Mouse (Mus musculus) stomach, postnatal 0 days (tissue): Measurements from ENCODE around the gene Dnm3. TPM values are rescaled to one million over a fixed set of nuclear protein-coding genes. Genes with fewer than 3 reads are reported as not detected.
A peak's percentile ranks its signal among the peaks of the same experiment; 100 is the strongest.

ENCODE experiments used
- ATAC-seq: fragments of 200-750 bp; cut with Nextera tagmentation; 2 replicates; pipeline ENCODE4 v1.8.0; 2017; ENCODE audit not compliant: low FRiP score, low TSS enrichment
- DNase-seq: peaks from one replicate; pipeline ENCODE4 v3.0.0-alpha.2; 2016; ENCODE audit warnings: low spot score
- H3K27ac ChIP-seq: fragments of 300-500 bp; sonication (generic); replicated peaks from 2 replicates; pipeline ENCODE4 v1.5.1; 2014; ENCODE audit warnings: mild to moderate bottlenecking, control low read depth
- H3K27me3 ChIP-seq: fragments of 300-500 bp; sonication (generic); 2 replicates; pipeline ENCODE4 v1.6.1; 2014; ENCODE audit warnings: low read length; ENCODE audit not compliant: control insufficient read depth, insufficient read depth
- H3K36me3 ChIP-seq: fragments of 300-500 bp; sonication (generic); 2 replicates; pipeline ENCODE4 v1.6.1; 2014; ENCODE audit warnings: low read length, mixed read lengths; ENCODE audit not compliant: control insufficient read depth, insufficient read depth
- H3K4me1 ChIP-seq: fragments of 300-500 bp; sonication (generic); replicated peaks from 2 replicates; pipeline ENCODE4 v1.6.1; 2014; ENCODE audit warnings: antibody characterized with exemption; ENCODE audit not compliant: control insufficient read depth, insufficient read depth
- H3K4me2 ChIP-seq: fragments of 300-500 bp; sonication (generic); replicated peaks from 2 replicates; pipeline ENCODE4 v1.6.1; 2014; ENCODE audit warnings: low read depth, mild to moderate bottlenecking, control low read depth, moderate library complexity
- H3K4me3 ChIP-seq: fragments of 300-500 bp; sonication (generic); 2 replicates; pipeline ENCODE4 v1.5.1; 2014; ENCODE audit warnings: low read depth, low read length, control low read depth
- H3K9ac ChIP-seq: fragments of 300-500 bp; sonication (generic); 2 replicates; pipeline ENCODE4 v1.6.1; 2014; ENCODE audit warnings: mild to moderate bottlenecking, low read length, control low read depth, mixed read lengths
- H3K9me3 ChIP-seq: fragments of 300-500 bp; sonication (generic); 2 replicates; pipeline ENCODE4 v1.6.1; 2016; ENCODE audit warnings: low read length; ENCODE audit not compliant: control insufficient read depth
- CTCF ChIP-seq: IDR thresholded peaks from 2 replicates; pipeline ENCODE4 v1.5.1; 2016; ENCODE audit warnings: antibody characterized with exemption, low read depth, mild to moderate bottlenecking, moderate library complexity
- EP300 ChIP-seq: optimal IDR thresholded peaks from 2 replicates; pipeline ENCODE3; 2016; ENCODE audit warnings: antibody characterized with exemption
- WGBS: fragments of 180-500 bp; shearing (Covaris S2); extraction: QIAGEN DNeasy Blood & Tissue Kit; methylation state at CpG from one replicate; pipeline ENCODE4 v1.1.7; 2014; 5-methylcytosine and 5-hydroxymethylcytosine counted together
- polyA plus RNA-seq: library from polyadenylated mRNA; unstranded; fragments of >200 nt; fragmentation: Nextera tagmentation; extraction: Ambion mirVana; gene quantifications from 2 replicates; pipeline ENCODE4 v1.2.1, GENCODE M21; 2015

The Dnm3 gene
- polyA plus RNA-seq, 1 experiment from 2014 or later: 2.1 TPM

GRCm38 (mm10) chr1:162313451-162314276 lies 164.2 kb downstream of the Dnm3 start:
- TF ChIP-seq EP300 (no peak), CTCF (peak; percentile 95)
- H3K4me2 ChIP-seq: peak overlapping the region; percentile 30
- ATAC-seq (peak; percentile 78), DNase-seq (peak; percentile 39)
- H3K4me3 ChIP-seq: no peak overlapping the region
- no peaks in the 10 kb centered on the region for H3K9me3 ChIP-seq
- no peaks in the 10 kb centered on the region for H3K27me3 ChIP-seq
- H3K36me3 ChIP-seq: no peaks in the 10 kb centered on the region
- WGBS: 25% methylated on average over 11 of the region's 11 CpGs
- no peak overlapping the region for H3K27ac ChIP-seq
- H3K4me1 ChIP-seq: no peaks in the 10 kb centered on the region
- no peak overlapping the region for H3K9ac ChIP-seq

- Histone ChIP-seq H3K27ac (no peak overlapping the region), H3K27me3 (no peaks in the 10 kb centered on the region), H3K4me3 (no peak overlapping the region), H3K9me3 (no peaks in the 10 kb centered on the region), H3K4me1 (no peaks in the 10 kb centered on the region), H3K4me2 (no peak overlapping the region), H3K9ac (no peak overlapping the region), H3K36me3 (no peaks in the 10 kb centered on the region)
- TF ChIP-seq EP300 (no peak), CTCF (no peak)
- DNase-seq: no peak
- no peak for ATAC-seq
- WGBS: 77% methylated on average over 2 of the region's 2 CpGs
Measured at GRCm38 (mm10) chr1:162312621-162313020, 165.2 kb downstream of the Dnm3 start.

DNA sequence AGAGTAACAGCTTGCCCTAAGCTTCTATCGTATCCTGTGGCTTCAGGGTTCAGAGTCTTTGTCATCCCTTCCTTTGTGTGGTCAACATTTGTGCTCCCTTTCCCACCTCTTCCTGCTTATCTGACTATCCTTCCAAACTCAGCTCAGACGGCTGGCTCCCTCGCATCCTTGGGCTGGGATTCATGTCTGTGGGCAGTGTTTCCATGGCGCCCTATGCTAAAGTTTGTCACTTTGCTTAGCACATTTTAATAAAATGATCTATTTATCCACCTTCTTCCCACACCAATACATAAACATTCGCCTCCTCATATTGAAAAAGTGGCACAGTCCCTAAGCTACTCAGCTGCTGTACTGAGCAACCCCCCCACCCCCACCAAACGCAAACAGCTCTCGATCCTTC lies 165.7 kb downstream of the Dnm3 start:
- no peaks in the 10 kb centered on the region for H3K27me3 ChIP-seq
- ATAC-seq: no peak
- H3K4me2 ChIP-seq: no peak overlapping the region
- TF ChIP-seq CTCF (no peak), EP300 (no peak)
- no peaks in the 10 kb centered on the region for H3K36me3 ChIP-seq
- no peak overlapping the region for H3K4me3 ChIP-seq
- no peaks in the 10 kb centered on the region for H3K9me3 ChIP-seq
- no peak for DNase-seq
- no peak overlapping the region for H3K27ac ChIP-seq
- H3K9ac ChIP-seq: no peak overlapping the region
- H3K4me1 ChIP-seq: no peaks in the 10 kb centered on the region
- 81% methylated on average over 7 of the region's 7 CpGs for WGBS

DNA sequence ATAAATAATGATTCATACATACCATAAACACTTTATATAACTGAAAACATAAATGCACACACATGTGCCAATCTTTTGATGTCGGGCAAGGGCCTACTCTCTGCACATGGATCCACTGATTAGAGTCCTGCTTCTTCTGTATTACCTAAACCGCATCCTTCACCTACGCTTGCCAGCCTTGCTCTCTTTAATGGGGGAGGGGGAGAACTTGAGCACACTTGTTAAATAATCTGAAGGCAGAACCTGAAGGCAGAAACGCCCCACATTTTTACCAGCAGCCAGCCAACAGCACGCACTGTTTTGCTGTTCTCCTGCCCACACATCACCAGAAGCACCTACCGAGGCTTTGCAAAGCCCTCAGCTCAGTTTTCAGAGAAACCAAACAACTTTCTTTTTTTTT lies 172.6 kb downstream of the Dnm3 start:
- H3K4me1 ChIP-seq: no peaks in the 10 kb centered on the region
- H3K36me3 ChIP-seq: no peaks in the 10 kb centered on the region
- no peak overlapping the region for H3K4me3 ChIP-seq
- H3K27me3 ChIP-seq: no peaks in the 10 kb centered on the region
- no peak for DNase-seq
- H3K27ac ChIP-seq: no peak overlapping the region
- ATAC-seq: no peak
- H3K9ac ChIP-seq: no peak overlapping the region
- no peak for TF ChIP-seq EP300
- no peak for TF ChIP-seq CTCF
- no peak overlapping the region for H3K4me2 ChIP-seq
- no peaks in the 10 kb centered on the region for H3K9me3 ChIP-seq
- 72% methylated on average over 6 of the region's 6 CpGs for WGBS

DNA sequence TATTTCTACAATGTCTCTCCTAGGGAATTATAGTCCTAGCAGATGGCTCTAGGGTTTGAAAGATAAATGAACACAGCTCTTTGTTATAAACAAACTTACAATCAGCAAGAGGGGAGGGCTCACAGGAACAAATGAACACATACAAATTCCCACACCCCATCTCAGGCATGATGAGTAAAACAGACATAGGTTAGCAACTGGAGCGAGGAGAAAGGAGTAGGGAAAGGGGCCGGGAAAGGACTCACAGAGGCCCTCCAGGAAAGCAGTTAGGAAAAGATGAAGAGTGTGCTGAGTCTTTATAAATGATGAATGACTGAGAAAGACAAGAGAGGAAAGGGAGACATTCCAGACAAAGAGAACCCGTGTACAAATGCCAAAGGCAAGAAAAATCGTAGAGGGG lies 175.4 kb downstream of the Dnm3 start:
- no peaks in the 10 kb centered on the region for H3K9me3 ChIP-seq
- H3K4me1 ChIP-seq: no peaks in the 10 kb centered on the region
- H3K27ac ChIP-seq: no peak overlapping the region
- 34% methylated on average over 4 of the region's 4 CpGs for WGBS
- no peak overlapping the region for H3K4me2 ChIP-seq
- no peak for ATAC-seq
- DNase-seq: no peak
- H3K9ac ChIP-seq: no peak overlapping the region
- H3K4me3 ChIP-seq: no peak overlapping the region
- no peaks in the 10 kb centered on the region for H3K36me3 ChIP-seq
- TF ChIP-seq CTCF: no peak
- TF ChIP-seq EP300: no peak
- H3K27me3 ChIP-seq: no peaks in the 10 kb centered on the region

GRCm38 (mm10) chr1:162299558-162300319 lies 178.1 kb downstream of the Dnm3 start:
- 57% methylated on average over 12 of the region's 12 CpGs for WGBS
- Histone ChIP-seq H3K36me3 (no peaks in the 10 kb centered on the region), H3K4me2 (0 out of 2 replicates have a peak overlapping the region, but pooled peaks have one; percentile 2), H3K4me1 (no peaks in the 10 kb centered on the region), H3K27ac (peak overlapping the region; percentile 9; the same call in 1 of the 2 replicates), H3K9ac (no peak overlapping the region), H3K4me3 (no peak overlapping the region), H3K27me3 (no peaks in the 10 kb centered on the region), H3K9me3 (no peaks in the 10 kb centered on the region)
- ATAC-seq (no peak), DNase-seq (no peak)
- TF ChIP-seq EP300 (no peak), CTCF (peak; percentile 50)
